Mouse (Mus musculus) olfactory bulb, adult 2 months (tissue): ENCODE results near the gene Pdgfa.

Source experiments
- CTCF ChIP-seq: fragments of 200-500 bp; IDR thresholded peaks from 2 replicates; pipeline ENCODE4 v1.5.1; 2012; ENCODE audit warnings: low read depth, mild to moderate bottlenecking, low read length, moderate library complexity; ENCODE audit not compliant: insufficient read depth
- POLR2A ChIP-seq: fragments of 200-500 bp; IDR thresholded peaks from 2 replicates; pipeline ENCODE4 v1.6.1; 2012; ENCODE audit warnings: mild to moderate bottlenecking, low read depth, low read length, moderate library complexity; ENCODE audit not compliant: insufficient read depth

DNA sequence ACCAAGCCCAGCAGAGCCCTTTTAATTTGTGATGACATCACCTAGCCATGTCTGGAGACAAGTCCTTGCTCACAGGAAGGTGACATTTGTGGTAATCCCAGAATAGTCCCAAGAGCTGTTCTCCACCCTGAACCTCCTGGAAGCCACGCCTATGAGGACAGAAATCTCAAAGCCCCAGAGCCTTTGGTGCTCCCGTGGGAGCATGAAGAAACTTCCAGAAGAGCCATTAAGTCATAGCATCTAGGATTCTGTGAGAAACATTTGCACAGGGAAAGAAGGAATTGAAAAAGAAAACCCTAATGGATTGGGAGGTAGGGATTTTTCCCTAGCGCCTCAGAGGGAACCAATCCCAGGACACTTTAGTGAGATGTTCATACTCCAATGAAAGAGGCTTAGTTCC is 52.2 kb downstream of the Pdgfa start:
- TF ChIP-seq POLR2A (no peak), CTCF (no peak)
